Mouse (Mus musculus) fat pad, adult 2 months (tissue): ENCODE results near the gene Klhl22.

ENCODE experiments used
- DNase-seq: peaks from one replicate; pipeline ENCODE4 v3.0.0-alpha.2; 2011; ENCODE audit warnings: low read depth, low spot score; ENCODE audit errors: extremely low read depth

Klhl22 gene

DNA sequence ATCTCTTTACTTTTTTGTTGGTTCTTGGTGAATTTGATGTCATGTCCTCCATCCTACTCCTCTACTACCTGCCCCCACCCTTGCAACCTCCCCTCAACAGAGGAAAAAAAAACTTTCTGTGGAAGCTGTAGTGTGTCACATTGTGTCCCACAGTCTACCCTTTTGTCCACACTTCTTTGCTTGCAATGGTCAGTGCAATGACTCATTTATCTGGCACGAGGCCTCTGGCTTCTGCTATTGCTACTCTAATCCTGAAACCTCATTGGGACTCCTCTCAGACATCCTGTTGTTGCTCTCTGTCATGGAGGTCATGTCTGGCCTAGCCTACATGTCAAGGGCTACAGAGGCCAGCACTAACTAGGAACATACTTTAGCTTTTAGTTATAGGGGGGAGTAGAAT is 5.7 kb upstream of the Klhl22 start:
- DNase-seq = no peak

GRCm38 (mm10) chr16:17757756-17758155 is 1.7 kb upstream of the Klhl22 start:
- DNase-seq = no peak

DNA sequence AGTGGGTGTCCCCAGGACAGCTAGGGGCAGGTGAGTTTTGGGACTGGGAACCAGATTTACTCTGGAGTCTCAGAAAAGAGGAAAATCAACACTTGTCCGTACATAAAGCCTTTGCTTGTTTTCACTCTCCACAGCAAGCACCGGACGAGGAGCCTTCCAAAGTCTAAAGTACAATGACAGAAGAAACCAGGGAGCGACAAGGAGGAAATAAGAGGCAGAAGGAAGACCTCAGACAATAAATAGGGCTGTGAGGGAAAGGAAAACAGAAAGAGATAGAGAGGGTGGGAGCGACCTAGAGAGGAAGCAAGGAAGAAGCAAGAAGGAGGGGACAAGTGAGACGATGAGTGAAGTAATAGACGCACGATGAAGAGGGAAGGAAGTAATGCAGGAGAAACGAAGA is 516 bp upstream of the Klhl22 start:
- no peak for DNase-seq

- no peak for DNase-seq
Measured at GRCm38 (mm10) chr16:17759813-17760321, 449 bp downstream of the Klhl22 start.

GRCm38 (mm10) chr16:17760657-17761056 is 1.2 kb downstream of the Klhl22 start:
- no peak for DNase-seq

- no peak for DNase-seq
Measured at GRCm38 (mm10) chr16:17761074-17761473, 1.7 kb downstream of the Klhl22 start.

- no peak for DNase-seq
Measured at GRCm38 (mm10) chr16:17764108-17764511, 4.7 kb downstream of the Klhl22 start.

GRCm38 (mm10) chr16:17768834-17769233 is 9.4 kb downstream of the Klhl22 start:
- DNase-seq = no peak

DNA sequence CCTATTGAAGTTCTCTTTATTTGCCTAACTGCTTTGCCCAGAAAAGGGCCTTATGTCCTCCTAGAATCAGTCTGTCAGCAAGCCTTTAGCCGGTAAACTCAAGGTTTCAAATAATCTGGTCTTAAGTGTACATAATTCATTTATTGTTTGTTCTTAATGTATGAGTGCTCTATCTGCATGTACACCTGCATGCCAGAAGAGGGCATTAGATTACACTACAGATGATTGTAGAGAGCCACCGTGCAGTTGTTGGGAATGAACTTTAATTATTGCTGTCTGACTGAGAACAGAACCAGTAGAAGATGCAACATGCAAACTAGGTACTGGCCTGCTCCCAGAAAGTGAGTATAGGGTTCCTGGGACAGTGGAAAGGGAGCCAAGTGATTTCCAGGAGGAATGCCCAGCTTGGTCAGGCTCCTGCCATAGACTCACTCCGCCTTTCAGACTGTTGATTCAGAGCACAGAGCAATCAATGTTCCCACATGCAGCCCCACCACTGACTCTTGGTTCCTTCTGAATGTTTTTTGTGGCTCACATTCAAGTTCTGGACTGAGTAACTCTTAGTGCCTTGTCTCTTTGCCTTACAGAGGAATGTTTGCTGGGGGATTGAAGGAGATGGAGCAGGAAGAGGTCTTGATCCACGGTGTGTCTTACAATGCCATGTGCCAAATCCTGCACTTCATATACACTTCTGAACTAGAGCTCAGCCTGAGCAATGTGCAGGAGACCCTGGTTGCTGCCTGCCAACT is 11.9 kb downstream of the Klhl22 start:
- DNase-seq = no peak

GRCm38 (mm10) chr16:17776828-17777227 is 17.4 kb downstream of the Klhl22 start:
- DNase-seq = no peak

- DNase-seq = no peak
Measured at GRCm38 (mm10) chr16:17778223-17778622, 18.8 kb downstream of the Klhl22 start.

GRCm38 (mm10) chr16:17779692-17780091 is 20.3 kb downstream of the Klhl22 start:
- DNase-seq = no peak

GRCm38 (mm10) chr16:17785337-17785736 is 25.9 kb downstream of the Klhl22 start:
- DNase-seq = no peak

DNA sequence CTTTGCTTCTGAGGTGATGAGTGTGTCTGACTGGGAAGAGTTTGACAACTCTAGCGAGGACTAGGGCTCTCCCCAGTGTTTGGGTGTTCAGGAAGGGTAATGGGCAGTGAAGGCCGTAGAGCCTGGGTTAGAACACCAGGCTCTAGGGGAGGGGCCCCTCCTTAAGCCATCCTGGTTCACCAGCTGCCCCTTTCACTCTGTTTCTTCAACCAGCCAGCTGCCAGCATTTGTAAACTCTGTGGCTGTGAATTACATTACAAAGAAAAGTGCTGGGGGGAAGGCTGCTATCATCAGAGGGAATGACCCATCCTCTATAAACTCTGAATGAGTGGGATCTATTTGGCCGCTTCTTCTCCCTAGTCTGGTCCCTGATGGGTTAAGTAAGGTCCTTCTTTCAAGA is 33.3 kb downstream of the Klhl22 start:
- DNase-seq = no peak

- no peak for DNase-seq
Measured at GRCm38 (mm10) chr16:17794047-17794446, 34.6 kb downstream of the Klhl22 start.

DNA sequence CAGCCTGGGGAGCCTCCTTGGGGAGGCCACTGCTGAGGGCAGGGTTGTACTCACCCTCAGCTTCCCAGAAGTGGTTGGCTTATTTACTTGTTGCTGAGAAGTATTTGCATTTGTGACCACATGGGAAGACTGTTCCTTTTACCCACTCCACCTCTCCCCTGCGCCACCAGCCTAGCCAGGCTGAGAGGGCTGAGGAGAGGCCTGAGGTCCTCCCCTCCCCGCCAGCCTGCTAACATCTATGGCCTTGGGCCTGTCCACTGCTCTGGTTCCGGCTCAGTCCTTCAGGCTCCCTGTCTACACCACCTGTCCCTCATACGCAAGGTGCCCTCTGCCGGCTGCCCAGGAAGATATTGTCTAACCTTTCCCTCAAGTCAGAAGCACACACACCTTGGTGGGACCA is 36.2 kb downstream of the Klhl22 start:
- DNase-seq = no peak

- DNase-seq = no peak
Measured at GRCm38 (mm10) chr16:17796519-17796918, 37.1 kb downstream of the Klhl22 start.

DNA sequence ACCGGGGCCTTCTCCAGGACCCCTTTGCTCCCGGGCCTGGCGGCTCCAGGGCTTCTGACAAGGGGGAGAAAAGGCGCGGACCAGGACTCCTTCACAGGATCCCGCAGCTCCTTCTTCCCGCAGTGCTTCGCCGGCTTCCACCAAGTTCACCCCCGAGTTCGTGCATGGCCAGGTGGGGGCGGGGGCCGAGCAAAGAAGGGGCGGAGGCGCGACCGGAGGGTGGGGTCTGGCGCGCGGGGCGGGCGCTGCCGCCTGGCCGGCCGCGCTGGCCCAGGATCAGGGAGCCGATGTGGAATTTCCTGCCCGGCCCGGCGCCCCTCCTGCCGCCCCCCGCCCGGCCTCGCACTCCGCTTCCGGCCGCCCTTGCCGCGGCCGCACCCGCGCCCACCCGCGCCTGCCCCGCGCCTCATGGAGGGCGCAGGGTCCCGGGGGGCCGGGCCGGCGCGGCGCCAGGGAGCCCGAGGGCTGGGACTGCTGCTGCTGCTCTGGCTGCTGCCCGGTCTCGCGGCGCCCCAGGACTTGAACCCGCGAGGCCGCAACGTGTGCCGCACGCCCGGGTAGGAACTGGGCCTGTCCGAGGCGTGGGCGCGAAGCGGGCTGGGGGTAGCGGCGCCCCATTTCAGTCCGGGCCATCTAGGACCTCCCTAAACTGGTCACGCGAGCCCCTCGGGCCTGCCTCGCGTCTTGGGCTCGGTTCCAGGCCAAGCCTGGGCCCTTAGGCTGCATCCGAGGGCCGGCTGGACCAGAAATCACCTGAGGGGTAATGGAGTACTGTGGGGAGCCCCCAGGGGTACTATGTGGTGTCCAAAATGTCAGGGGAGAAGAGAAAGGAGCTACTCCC is 37.8 kb downstream of the Klhl22 start, which contains the start of gene Scarf2:
Gene Scarf2, plus strand, starts transcription at position 312 of the 841 bp plus-strand sequence.
- DNase-seq = no peak

- DNase-seq = no peak
Measured at GRCm38 (mm10) chr16:17797812-17798311, 38.4 kb downstream of the Klhl22 start.

DNA sequence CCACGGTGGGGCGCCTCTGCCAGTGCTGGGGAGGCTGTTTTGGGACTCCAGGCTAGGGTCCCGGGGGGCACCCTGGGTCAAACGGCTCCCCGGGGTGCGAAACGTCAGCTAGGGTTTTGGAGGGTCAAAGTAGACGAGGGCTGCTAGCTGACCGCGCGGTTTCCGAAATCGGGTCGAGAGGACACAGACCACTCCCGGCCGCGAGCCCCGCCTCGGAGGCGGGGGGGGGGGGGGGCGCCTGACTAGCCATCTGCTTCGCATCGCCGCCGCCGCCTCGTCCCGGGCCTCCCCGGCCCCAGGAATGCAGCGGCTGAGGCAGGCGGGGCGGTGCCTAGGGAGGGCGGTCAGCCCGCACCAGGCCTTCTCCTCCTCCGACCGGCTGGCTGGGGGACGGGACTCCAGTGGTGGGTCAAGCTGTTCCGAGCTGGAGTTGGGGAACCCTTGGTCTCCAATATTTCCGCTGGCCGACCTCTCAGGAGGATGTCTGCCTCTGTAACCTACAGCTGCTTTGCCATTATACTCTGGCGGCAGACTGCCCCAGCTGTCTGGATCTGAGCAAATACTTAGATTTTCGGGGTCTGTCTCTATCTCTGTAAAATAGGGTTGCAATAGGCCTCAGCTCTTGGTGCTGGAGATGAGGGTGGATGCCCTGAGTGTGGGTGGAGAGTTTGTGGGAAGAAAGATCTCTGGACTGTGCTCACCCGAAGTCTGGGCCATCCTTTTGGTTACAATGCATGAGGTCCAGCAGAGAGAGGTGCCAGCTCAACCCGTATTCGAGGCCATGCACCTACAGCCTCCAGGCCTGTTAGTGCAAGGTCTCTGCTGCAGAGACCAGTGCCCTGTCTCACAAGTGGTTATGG is 39.1 kb downstream of the Klhl22 start:
- DNase-seq = no peak

DNA sequence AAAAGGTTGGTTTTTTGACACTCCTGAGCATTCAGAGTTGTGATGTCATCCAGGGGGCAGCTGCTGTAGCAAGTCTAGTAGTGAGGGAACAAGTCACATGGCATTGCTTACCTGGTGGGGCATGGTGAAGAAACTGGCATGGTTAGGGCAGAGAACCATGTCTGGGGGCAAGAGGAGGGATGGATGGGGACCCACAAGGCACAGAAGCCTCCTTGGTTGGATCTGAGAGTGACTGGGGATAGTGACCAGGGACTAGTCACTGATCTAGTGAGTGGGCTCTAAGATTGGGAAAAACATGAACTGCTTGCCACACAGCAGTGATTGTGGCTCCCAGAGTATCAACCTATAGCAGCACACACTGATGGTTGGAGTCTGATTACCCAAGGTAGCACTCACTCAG is 40.2 kb downstream of the Klhl22 start:
- no peak for DNase-seq
